Mouse (Mus musculus) liver, embryonic 18 days (tissue): Measurements from ENCODE around the gene Gm10722. TPM values are rescaled to one million over a fixed set of nuclear protein-coding genes. Genes with fewer than 3 reads are reported as not detected.

Source experiments
- polyA plus RNA-seq: library from polyadenylated mRNA; depleted of rRNA; stranded (reverse); fragments of >200 nt; gene quantifications from 2 replicates; pipeline ENCODE4 v1.2.3, GENCODE M21; 2012; rRNA removed

Gene Gm10722
- not detected in 2 replicates for polyA plus RNA-seq

DNA sequence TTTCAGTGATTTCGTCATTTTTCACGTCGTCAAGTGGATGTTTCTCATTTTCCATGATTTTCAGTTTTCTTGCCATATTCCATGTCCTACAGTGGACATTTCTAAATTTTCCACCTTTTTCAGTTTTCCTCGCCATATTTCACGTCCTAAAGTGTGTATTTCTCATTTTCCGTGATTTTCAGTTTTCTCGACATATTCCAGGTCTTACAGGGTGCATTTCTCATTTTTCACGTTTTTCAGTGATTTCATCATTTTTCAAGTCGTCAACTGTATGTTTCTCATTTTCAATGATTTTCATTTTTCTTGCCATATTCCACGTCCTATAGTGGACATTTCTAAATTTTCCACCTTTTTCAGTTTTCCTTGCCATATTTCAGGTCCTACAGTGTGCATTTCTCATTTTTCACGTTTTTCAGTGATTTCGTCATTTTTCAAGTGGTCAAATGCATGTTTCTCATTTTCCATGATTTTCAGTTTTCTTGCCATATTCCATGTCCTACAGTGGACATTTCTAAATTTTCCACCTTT, at the start of gene Gm10722:
Gm10722 (plus strand) TSS at position 478 of the 528 bp plus-strand sequence.

GRCm38 (mm10) chr9:3002794-3003396, 2.2 kb downstream of the Gm10722 start, which contains the start of gene Gm11168:
TSS of gene Gm11168 (plus strand) at chr9:3003346.

GRCm38 (mm10) chr9:3012733-3013279, 12.1 kb downstream of the Gm10722 start, which contains the start of gene Gm10721:
TSS of gene Gm10721 (plus strand) at chr9:3013140.

DNA sequence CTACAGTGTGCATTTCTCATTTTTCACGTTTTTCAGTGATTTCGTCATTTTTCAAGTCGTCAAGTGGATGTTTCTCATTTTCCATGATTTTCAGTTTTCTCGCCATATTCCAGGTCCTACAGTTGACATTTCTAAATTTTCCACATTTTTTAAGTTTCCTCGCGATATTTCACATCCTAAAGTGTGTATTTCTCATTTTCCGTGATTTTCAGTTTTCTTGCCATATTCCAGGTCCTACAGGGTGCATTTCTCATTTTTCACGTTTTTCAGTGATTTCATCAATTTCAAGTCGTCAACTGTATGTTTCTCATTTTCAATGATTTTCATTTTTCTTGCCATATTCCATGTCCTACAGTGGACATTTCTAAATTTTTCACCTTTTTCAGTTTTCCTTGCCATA, 14.6 kb downstream of the Gm10722 start, which contains the start of gene Gm10720:
Gm10720 (plus strand) TSS at position 301 of the 400 bp plus-strand sequence.

GRCm38 (mm10) chr9:3017108-3017507, 16.4 kb downstream of the Gm10722 start, which contains the start of gene Gm10719:
TSS of gene Gm10719 (plus strand) at chr9:3017408.

DNA sequence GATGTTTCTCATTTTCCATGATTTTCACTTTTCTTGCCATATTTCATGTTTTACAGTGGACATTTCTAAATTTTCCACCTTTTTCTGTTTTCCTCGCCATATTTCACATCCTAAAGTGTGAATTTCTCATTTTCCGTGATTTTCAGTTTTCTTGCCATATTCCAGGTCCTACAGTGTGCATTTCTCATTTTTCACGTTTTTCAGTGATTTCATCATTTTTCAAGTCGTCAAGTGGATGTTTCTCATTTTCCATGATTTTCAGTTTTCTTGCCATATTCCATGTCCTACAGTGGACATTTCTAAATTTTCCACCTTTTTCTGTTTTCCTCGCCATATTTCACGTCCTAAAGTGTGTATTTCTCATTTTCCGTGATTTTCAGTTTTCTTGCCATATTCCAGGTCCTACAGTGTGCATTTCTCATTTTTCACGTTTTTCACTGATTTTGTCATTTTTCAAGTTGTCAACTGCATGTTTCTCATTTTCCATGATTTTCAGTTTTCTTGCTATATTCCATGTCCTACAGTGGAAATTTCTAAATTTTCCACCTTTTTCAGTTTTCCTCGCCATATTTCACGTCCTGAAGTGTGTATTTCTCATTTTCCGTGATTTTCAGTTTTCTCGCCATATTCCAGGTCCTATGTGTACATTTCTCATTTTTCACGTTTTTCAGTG, 22.7 kb downstream of the Gm10722 start, which contains the start of gene Gm10718:
Gm10718 (plus strand) TSS at position 236 of the 673 bp plus-strand sequence.

GRCm38 (mm10) chr9:3024912-3025467, 24.3 kb downstream of the Gm10722 start, which contains the start of gene Gm10717:
TSS of gene Gm10717 (plus strand) at chr9:3025417.

DNA sequence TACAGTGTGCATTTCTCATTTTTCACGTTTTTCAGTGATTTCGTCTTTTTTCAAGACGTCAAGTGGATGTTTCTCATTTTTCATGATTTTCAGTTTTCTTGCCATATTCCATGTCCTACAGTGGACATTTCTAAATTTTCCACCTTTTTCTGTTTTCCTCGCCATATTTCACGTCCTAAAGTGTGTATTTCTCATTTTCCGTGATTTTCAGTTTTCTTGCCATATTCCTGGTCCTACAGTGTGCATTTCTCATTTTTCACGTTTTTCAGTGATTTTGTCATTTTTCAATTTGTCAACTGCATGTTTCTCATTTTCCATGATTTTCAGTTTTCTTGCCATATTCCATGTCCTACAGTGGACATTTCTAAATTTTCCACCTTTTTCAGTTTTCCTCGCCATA, 33.6 kb downstream of the Gm10722 start, which contains the start of gene Gm17535:
Gm17535 (plus strand) TSS at position 301 of the 400 bp plus-strand sequence.

GRCm38 (mm10) chr9:3036577-3036976, 35.9 kb downstream of the Gm10722 start, which contains the start of gene Gm10715:
TSS of gene Gm10715 (plus strand) at chr9:3036877.

Other genes with a start within 250 kb of the Gm10722 start
- gene Gm11168, start 2.4 kb downstream of the Gm10722 start, polyA plus RNA-seq = not detected in 2 replicates
- gene Gm10721, start 12.2 kb downstream of the Gm10722 start, polyA plus RNA-seq = not detected in 2 replicates
- not detected in 2 replicates for gene Gm10720, start 14.7 kb downstream of the Gm10722 start, polyA plus RNA-seq
- gene Gm10719, start 16.5 kb downstream of the Gm10722 start, polyA plus RNA-seq = not detected in 2 replicates
- gene Gm10718, start 22.6 kb downstream of the Gm10722 start, polyA plus RNA-seq = not detected in 2 replicates
- gene Gm10717, start 24.5 kb downstream of the Gm10722 start, polyA plus RNA-seq = not detected in 2 replicates
- not detected in 2 replicates for gene Gm17535, start 33.7 kb downstream of the Gm10722 start, polyA plus RNA-seq
- gene Gm10715, start 36.0 kb downstream of the Gm10722 start, polyA plus RNA-seq = not detected in 2 replicates